Mouse (Mus musculus) spleen, postnatal 14 days (tissue): ENCODE data around the gene Dpm2.

Experiments used
- DNase-seq, 2 experiments: peaks; one replicate each; pipeline ENCODE4 v3.0.0; 2021 to 2022; ENCODE audit warnings: low spot score in 2 of 2

The Dpm2 gene

GRCm38 (mm10) chr2:32582830-32583799 lies 12.5 kb downstream of the Dpm2 start:
- DNase-seq, result peak in 1 of 2 experiments; percentile 70

DNA sequence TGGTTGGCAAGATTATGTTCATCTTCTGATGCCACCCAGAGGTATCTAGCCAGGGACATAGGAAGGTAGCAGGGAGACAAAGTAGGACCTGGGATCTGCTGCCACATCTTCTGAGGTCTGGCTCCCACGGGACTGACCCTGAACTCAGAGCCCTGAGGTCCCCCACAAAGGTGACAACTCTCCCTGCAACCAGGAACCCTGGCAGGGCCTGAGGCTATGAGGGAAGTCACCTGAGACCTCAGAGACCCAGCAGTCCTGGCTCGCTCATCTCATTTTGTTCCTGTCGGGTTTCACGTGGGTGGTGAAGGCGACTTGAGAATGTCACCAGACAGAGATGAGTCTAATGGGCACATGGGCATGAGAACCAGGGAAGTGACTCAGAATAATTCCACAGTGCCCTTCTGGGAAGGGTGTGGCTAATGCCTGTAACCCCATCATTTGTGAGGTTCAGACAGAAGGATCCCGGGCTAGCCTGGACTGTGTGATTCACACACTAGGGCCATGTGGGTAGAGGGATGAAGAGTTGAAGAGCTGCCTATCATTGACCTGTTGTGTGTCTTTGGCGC lies 14.6 kb downstream of the Dpm2 start:
- no peak for DNase-seq

DNA sequence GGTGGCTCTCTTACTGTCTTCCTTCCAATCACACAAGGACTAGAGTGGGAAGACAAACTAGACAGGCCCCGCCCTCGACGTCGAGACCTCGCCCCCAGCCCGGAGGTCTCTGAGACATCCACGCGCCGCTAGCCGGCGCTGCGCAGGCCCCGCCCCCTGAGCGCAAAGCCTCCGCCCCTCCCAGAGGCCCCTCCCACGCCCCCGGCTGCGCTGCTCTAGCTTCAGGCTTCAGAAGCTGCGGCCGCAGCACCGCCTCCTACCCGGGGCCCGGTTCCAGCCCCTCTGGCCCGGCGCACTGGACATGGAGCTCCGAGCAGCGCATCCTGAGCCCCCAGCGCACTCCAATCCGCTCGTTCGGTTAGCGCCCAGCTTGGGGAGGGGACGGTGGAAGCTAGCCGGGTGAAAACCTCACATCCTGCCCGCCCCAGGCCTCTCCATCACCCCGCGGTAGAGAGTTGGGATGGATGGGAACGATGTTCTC lies 16.3 kb downstream of the Dpm2 start, which contains the start of gene St6galnac4:
Gene St6galnac4, plus strand, starts transcription at position 225 of the 481 bp plus-strand sequence.
- DNase-seq, result peak; percentile 77 to 82

- peak in 1 of 2 experiments; percentile 35 for DNase-seq
Measured at GRCm38 (mm10) chr2:32587731-32588321, 17.2 kb downstream of the Dpm2 start.

- no peak for DNase-seq
Measured at GRCm38 (mm10) chr2:32589213-32589795, 18.6 kb downstream of the Dpm2 start.

GRCm38 (mm10) chr2:32590224-32590623 lies 19.6 kb downstream of the Dpm2 start:
- DNase-seq, result no peak

DNA sequence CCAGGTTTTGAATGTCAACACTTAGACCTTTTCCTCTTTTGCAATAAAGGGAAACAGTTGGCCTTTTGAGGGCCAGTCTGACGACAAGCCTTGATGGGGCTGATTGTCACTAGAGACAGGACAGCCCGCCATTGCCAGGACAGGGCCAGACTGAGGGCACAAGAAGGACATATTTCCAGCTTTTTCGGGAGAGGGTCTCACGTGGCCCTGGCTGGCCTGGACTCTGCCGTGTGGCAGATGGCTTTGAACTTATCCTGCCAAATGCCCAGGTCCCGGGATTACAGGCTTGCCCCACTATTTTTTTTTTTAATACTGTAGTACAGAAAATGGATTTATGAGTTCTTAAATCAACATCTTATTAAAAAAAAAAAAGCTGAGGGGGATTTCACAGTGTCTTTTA lies 20.6 kb downstream of the Dpm2 start:
- DNase-seq, result no peak

- no peak for DNase-seq
Measured at GRCm38 (mm10) chr2:32596725-32597124, 26.1 kb downstream of the Dpm2 start.

DNA sequence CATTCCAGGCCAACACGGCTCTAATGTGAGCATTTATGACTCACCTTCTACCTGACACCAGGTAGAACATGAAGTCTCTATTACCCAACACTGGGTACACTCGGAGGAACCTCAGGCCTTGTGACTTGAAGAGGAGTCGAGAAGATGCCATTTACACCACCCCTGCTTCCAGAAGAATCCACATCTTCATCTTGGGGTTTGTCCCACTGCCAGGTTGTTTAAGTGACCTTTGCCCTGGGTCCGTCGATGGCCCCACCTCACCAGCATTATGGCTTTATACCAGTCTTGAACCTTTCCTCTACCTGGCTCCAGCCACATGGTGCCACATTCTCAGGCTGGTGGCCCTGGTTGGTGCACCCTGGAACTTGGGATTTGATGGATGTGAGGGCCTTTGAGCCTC lies 26.6 kb downstream of the Dpm2 start:
- DNase-seq, result no peak

DNA sequence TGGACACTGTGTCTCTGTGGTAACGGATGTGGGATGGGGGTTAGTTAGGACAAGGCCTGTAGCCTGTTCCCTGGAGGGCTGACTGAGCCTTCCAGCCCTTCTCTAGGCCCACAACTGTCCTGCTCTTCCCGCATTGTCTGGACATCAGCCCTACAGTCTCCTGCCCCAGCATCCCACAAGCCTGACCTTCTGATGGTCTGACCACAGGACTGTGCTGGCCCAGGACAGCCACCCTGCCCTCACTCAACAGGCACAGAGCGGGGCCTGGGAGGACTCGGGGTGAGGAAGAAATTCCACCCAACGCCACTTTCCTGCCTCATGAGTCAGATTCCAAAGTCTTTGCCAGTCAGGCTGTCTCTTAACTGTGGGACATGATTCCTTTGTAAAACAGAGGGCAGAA lies 27.0 kb downstream of the Dpm2 start:
- no peak for DNase-seq

DNA sequence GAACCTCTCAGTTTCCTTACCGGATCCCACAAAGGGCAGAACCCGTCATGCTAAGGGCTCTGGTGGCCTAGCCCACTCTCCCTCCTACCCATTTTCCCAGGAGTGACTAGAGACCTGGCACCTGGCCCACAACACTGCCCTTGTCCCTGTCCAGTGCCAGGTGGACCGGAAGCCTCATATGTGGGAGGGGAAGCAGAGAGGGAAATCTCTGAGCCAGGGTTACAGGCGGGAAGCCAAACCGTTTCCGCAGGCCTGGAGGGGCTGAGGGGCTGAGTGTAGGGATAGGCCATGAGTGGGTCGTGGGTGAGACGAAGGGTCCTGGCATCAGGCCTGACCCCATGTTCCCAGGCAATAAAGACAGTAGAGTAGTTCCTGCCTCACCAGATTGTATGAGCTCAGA lies 27.8 kb downstream of the Dpm2 start:
- DNase-seq, result no peak

DNA sequence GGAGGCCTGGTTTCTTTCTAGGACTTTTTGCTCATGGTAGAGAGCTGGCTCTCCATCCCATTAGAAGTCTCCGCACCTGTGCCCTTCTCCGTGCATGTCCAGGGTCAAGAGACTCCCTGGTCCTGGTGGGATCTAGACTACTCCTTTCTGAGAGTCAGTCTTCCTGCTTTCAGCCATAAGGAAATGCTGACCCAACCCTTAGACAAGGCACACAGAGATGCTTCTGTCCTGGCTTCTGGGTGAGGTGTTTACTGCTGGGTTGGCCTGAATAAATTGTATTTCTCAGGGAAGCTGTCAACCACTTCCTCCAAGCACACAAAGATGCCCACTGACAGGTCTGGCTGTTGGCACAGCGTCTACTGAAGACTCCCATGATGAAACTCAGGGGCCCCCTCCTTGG lies 28.8 kb downstream of the Dpm2 start, which contains the start of gene St6galnac6:
Gene St6galnac6, plus strand, starts transcription at position 301 of the 400 bp plus-strand sequence.
- no peak for DNase-seq

GRCm38 (mm10) chr2:32601417-32602065 lies 30.9 kb downstream of the Dpm2 start:
- DNase-seq, result peak in 1 of 2 experiments; percentile 48

- DNase-seq, result peak; percentile 80 to 87
Measured at GRCm38 (mm10) chr2:32602600-32603054, 32.0 kb downstream of the Dpm2 start.

- DNase-seq, result no peak
Measured at GRCm38 (mm10) chr2:32604631-32605030, 34.0 kb downstream of the Dpm2 start.

DNA sequence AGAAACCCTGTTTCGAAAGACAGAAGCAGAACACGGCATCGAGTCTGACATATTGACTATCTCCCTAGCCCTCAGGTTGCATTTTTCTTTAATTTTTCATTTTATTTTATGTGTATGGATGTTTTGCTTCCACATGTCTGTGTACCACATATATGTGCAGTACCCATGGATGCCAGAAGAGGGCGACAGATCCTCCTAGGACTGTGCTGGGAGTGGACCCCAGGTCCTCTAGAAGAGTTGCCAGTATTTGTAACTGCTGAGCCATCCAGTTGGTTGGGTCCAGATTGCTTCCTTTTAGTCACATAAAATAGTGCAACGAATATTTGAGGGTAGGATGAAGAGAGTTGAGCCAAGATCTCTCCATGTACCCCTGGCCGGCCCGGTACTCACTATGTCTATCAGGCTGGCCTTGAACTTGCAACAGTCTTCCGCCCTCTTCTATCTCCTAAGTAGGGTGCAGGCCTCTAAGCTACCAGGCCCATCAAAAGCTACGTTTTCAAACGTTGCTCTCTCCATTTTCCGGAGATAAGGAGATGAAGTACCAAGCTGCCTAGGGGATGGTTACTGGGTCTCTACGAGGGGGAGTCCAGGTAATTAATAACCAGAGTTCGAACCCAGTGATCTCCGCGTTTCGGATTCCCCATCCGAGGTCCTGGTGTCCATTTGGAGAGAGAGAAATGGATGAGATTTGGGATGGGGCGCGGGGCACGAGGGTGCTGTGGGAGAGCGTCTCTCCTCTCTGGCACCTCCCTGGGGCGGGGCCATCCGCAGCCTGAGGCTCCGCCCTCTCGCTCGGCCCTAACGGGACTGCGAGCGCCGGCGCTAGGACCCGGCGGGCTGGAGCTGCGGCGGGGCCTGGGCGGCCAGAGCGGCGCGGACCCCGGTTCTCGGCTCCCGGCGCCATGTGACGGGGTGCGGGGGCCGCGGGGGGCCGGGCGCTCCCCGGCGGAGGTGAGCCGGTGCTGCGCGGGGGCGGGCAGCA lies 35.8 kb downstream of the Dpm2 start:
- peak; percentile 73 to 85 for DNase-seq

GRCm38 (mm10) chr2:32607262-32607947 lies 36.7 kb downstream of the Dpm2 start:
- peak in 1 of 2 experiments; percentile 27 for DNase-seq

DNA sequence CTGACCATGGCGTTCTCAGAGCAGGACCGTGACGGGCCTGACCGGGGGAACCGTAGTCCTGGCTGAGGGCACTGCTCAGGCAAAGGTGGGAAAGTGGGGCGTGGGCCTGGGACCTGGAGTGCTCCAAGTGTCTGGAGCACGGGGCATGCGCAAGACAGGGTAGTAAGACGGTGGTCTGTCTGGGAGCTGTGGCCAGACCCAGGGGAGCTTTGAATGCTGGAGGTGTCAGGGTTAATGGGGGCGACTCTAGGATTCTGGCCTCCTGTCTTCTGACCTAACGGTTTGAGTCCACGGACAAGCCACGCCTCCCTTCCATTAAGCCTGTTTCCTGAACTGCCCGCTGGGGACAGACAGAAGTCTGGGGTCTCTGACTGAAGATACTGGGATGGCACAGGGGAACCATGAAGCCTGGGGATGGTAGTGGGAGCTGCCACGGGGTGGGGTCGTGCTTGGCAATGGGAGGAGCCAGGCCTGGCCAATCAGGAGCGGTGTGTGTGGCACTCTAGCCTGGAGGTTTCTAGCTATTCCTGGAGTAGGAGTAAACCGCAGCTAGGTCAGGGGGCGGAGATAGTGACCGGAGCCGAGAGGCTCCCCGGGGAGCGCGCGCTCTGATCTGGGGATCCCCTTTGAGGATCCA lies 37.6 kb downstream of the Dpm2 start:
- DNase-seq, result peak; percentile 29 to 31
